Mouse (Mus musculus) G1E (cell line): ENCODE results near the gene Dohh.

Experiments
- CTCF ChIP-seq: IDR thresholded peaks from 2 replicates; pipeline ENCODE4 v1.5.1; 2012; ENCODE audit warnings: low read depth, low read length, inconsistent platforms, mixed read lengths
- GATA1 ChIP-seq: IDR thresholded peaks from 2 replicates; pipeline ENCODE4 v1.6.1; 2012; ENCODE audit warnings: borderline replicate concordance, low read length, inconsistent platforms, mixed read lengths
- GATA2 ChIP-seq: IDR thresholded peaks from 2 replicates; pipeline ENCODE4 v1.6.1; 2012; ENCODE audit warnings: low read depth, low read length, inconsistent platforms, borderline replicate concordance
- POLR2AphosphoS5 ChIP-seq: IDR thresholded peaks from 2 replicates; pipeline ENCODE4 v1.6.1; 2012; ENCODE audit warnings: low read depth, low read length, inconsistent platforms; ENCODE audit not compliant: insufficient replicate concordance
- TAL1 ChIP-seq: conservative IDR thresholded peaks from 2 replicates; pipeline ENCODE4 v1.6.1; 2012; ENCODE audit warnings: low read depth, low read length, inconsistent platforms, mixed read lengths

- TF ChIP-seq GATA2, result no peak
- no peak for TF ChIP-seq CTCF
- TF ChIP-seq GATA1, result no peak
- no peak for TF ChIP-seq TAL1
- no peak for TF ChIP-seq POLR2AphosphoS5
These were observed 16.9 kb downstream of the Dohh start for GRCm38 (mm10) chr10:81401205-81401520.
